Mouse (Mus musculus) E14TG2a.4 (cell line): Measurements from ENCODE around the gene Ttll8.

Experiments
- CTCF ChIP-seq: conservative IDR thresholded peaks from 2 replicates; pipeline ENCODE4 v1.5.1; 2014; ENCODE audit warnings: low read length
- NANOG ChIP-seq: IDR thresholded peaks from 2 replicates; pipeline ENCODE4 v1.6.1; 2014; ENCODE audit warnings: borderline replicate concordance, low read length, mixed read lengths
- POU5F1 ChIP-seq: IDR thresholded peaks from 2 replicates; pipeline ENCODE4 v1.6.1; 2014; ENCODE audit warnings: low read length, borderline replicate concordance

GRCm38 (mm10) chr15:88866934-88867356 is 87.3 kb downstream of the Ttll8 start:
- TF ChIP-seq CTCF (no peak), POU5F1 (no peak), NANOG (no peak)
